In genomic region chr9:53990921-53991320, GRCm38 (mm10) we compare ENCODE assay signal across 8 mouse cellular contexts. TPM values are rescaled to one million over a fixed set of nuclear protein-coding genes. Genes with fewer than 3 reads are reported as not detected.
DNase-seq lines count a peak whose midpoint lies in the region; ATAC-seq and TF ChIP-seq lines count a peak whose summit lies in the region.

No protein-coding gene starts in this region.

- no peak overlapping the region for H3K9ac ChIP-seq in stomach, postnatal 0 days (ENCODE audit: low read length)

- no peaks in the 10 kb centered on the region for H3K27me3 ChIP-seq in kidney, adult 2 months (replicated peaks; ENCODE audit: control insufficient read depth, insufficient read depth, low read length)
- H3K27me3 ChIP-seq in stomach, postnatal 0 days (ENCODE audit: control insufficient read depth, insufficient read depth, low read length) = no peaks in the 10 kb centered on the region

- no peak overlapping the region for H3K4me2 ChIP-seq in stomach, postnatal 0 days (replicated peaks; ENCODE audit: low read depth)

- H3K4me3 ChIP-seq in kidney, adult 2 months (ENCODE audit: insufficient read depth, low read depth, low read length) = no peak overlapping the region
- no peak overlapping the region for H3K4me3 ChIP-seq in stomach, postnatal 0 days (ENCODE audit: low read depth, low read length)

- H3K4me1 ChIP-seq in kidney, adult 2 months (ENCODE audit: control insufficient read depth, insufficient read depth, low read length) = no peaks in the 10 kb centered on the region
- no peaks in the 10 kb centered on the region for H3K4me1 ChIP-seq in stomach, postnatal 0 days (replicated peaks; ENCODE audit: control insufficient read depth, insufficient read depth)

- no peak overlapping the region for H3K27ac ChIP-seq in kidney, adult 2 months (ENCODE audit: insufficient read depth, low read depth, low read length)
- no peak overlapping the region for H3K27ac ChIP-seq in stomach, postnatal 0 days (replicated peaks)

- ATAC-seq in erythroblast, adult 5-6 weeks (replicated peaks; ENCODE audit: low FRiP score, poor library complexity, severe bottlenecking) = 0 out of 2 replicates have a peak, but pooled peaks have one; percentile 62
- ATAC-seq in megakaryocyte, adult 5-6 weeks (ENCODE audit: poor library complexity, severe bottlenecking) = peak; percentile 76
- 0 out of 2 replicates have a peak, but pooled peaks have one; percentile 54 for ATAC-seq in stomach, postnatal 0 days (ENCODE audit: low FRiP score, low TSS enrichment)

- H3K9me3 ChIP-seq in stomach, postnatal 0 days (ENCODE audit: control insufficient read depth, low read length) = no peaks in the 10 kb centered on the region

- TF ChIP-seq POLR2A in kidney, adult 2 months (IDR thresholded peaks at IDR 0.05; ENCODE audit: low read depth, low read length) = no peak

- WGBS in kidney, adult 2 months = 1% methylated on average over 3 of the region's 3 CpGs
- 3% methylated on average over 3 of the region's 3 CpGs for WGBS in stomach, postnatal 0 days

- H3K36me3 ChIP-seq in kidney, adult 2 months (ENCODE audit: control insufficient read depth, insufficient read depth, low read length) = no peaks in the 10 kb centered on the region
- no peaks in the 10 kb centered on the region for H3K36me3 ChIP-seq in stomach, postnatal 0 days (ENCODE audit: control insufficient read depth, insufficient read depth, low read length)

- peak; percentile 78 for TF ChIP-seq CTCF in kidney, adult 2 months (conservative IDR thresholded peaks at IDR 0.05; ENCODE audit: insufficient read depth, insufficient read length, low read depth, low read length)
- TF ChIP-seq CTCF in stomach, postnatal 0 days (IDR thresholded peaks at IDR 0.05; ENCODE audit: low read depth) = peak; percentile 95

- no peak for TF ChIP-seq EP300 in stomach, postnatal 0 days (optimal IDR thresholded peaks at IDR 0.05)

- DNase-seq in adrenal gland, postnatal 10 days = peak; percentile 47
- no peak for DNase-seq in adrenal gland, postnatal 25 days
- peak; percentile 27 for DNase-seq in thymus, postnatal 0 days (ENCODE audit: low spot score)
- DNase-seq in thymus, postnatal 10 days (ENCODE audit: low spot score in 2 of 2) = no peak
- peak; percentile 31 for DNase-seq in kidney, adult 2 months
- DNase-seq in stomach, postnatal 0 days (ENCODE audit: low spot score) = peak; percentile 31

RNA-seq across cellular contexts. Expression of gene Elmod1, which starts 15.8 kb away (rescaled TPM):
- 1 to 10 TPM; 3.2 to 3.4 TPM for total RNA-seq in adrenal gland, postnatal 10 days (2021)
- 3.6 and 3.7 TPM in 2 replicates for total RNA-seq in adrenal gland, postnatal 25 days (2021)
- 0.09 and 0.16 TPM in 2 replicates for polyA plus RNA-seq in thymus, postnatal 0 days (2015; fragmentation: Nextera tagmentation; extraction: Ambion mirVana)
- not detected in 2 replicates for total RNA-seq in erythroblast, adult 5-6 weeks (2015; ENCODE audit: low replicate concordance)
- total RNA-seq in erythroblast, adult 5-6 weeks (2017; ENCODE audit: low replicate concordance) = 1.1 TPM in 1 of 2 replicates, not detected in the other
- 0.30 TPM in 2 replicates for polyA plus RNA-seq in kidney, adult 2 months (2012; rRNA removed)
- not detected in 2 replicates for total RNA-seq in megakaryocyte, adult 5-6 weeks (2015)
- not detected in 2 replicates for total RNA-seq in megakaryocyte, adult 5-6 weeks (2017)
- polyA plus RNA-seq in stomach, postnatal 0 days (2015; fragmentation: Nextera tagmentation; extraction: Ambion mirVana) = 9.2 and 10.5 TPM in 2 replicates

Comparison
In these comparisons a context has a peak if more than half of its experiments do, and no peak if none do; other contexts are left out.
1. DNase-seq: peak in adrenal gland, postnatal 10 days (single experiment), thymus, postnatal 0 days (single experiment), kidney, adult 2 months (single experiment) and stomach, postnatal 0 days (single experiment); none in adrenal gland, postnatal 25 days (single experiment) and thymus, postnatal 10 days (0 of 2).
2. Peak in every context shown above with its lines, with median percentiles within 50 percentile points of each other: ATAC-seq.